Mouse (Mus musculus): Measurements from ENCODE around the gene Espn. TPM values are rescaled to one million over a fixed set of nuclear protein-coding genes. Genes with fewer than 3 reads are reported as not detected.

Espn gene
- polyA plus RNA-seq (2017; shearing (Covaris generic)) = 17.0 TPM

GRCm38 (mm10) chr4:152151966-152152544 is at the start of gene Espn:
Gene Espn, minus strand, starts transcription at chr4:152152371.

GRCm38 (mm10) chr4:152177537-152178343 is 25.6 kb upstream of the Espn start, which contains the start of gene Acot7:
Gene Acot7, plus strand, starts transcription at chr4:152178134.

GRCm38 (mm10) chr4:152158585-152159284 is 6.6 kb upstream of the Espn start, which contains the start of gene Hes2:
Gene Hes2, plus strand, starts transcription at chr4:152158867.

GRCm38 (mm10) chr4:152115921-152116612 is 36.1 kb downstream of the Espn start, which contains the start of gene Tnfrsf25:
Gene Tnfrsf25, plus strand, starts transcription at chr4:152115934.

GRCm38 (mm10) chr4:152072121-152072601 is 80.0 kb downstream of the Espn start, which contains the start of gene Plekhg5:
Gene Plekhg5, plus strand, starts transcription at chr4:152072498.

Other genes starting within 250 kb of the Espn start
- 49.1 TPM for gene Dnajc11, start 218.7 kb downstream of the Espn start, polyA plus RNA-seq (2017; shearing (Covaris generic))
- gene Thap3, start 163.4 kb downstream of the Espn start, polyA plus RNA-seq (2017; shearing (Covaris generic)) = 116 TPM
- gene Phf13, start 156.1 kb downstream of the Espn start, polyA plus RNA-seq (2017; shearing (Covaris generic)) = 4.3 TPM
- 1.4 TPM for gene Klhl21, start 143.6 kb downstream of the Espn start, polyA plus RNA-seq (2017; shearing (Covaris generic))
- gene Zbtb48, start 124.7 kb downstream of the Espn start, polyA plus RNA-seq (2017; shearing (Covaris generic)) = 30.2 TPM
- gene Tas1r1, start 113.8 kb downstream of the Espn start, polyA plus RNA-seq (2017; shearing (Covaris generic)) = not detected
- gene Nol9, start 113.0 kb downstream of the Espn start, polyA plus RNA-seq (2017; shearing (Covaris generic)) = 6.3 TPM
- 4.3 TPM for gene Plekhg5, start 79.9 kb downstream of the Espn start, polyA plus RNA-seq (2017; shearing (Covaris generic))
- 194 TPM for gene Tnfrsf25, start 36.4 kb downstream of the Espn start, polyA plus RNA-seq (2017; shearing (Covaris generic))
- not detected for gene Hes2, start 6.5 kb upstream of the Espn start, polyA plus RNA-seq (2017; shearing (Covaris generic))
- gene Acot7, start 25.8 kb upstream of the Espn start, polyA plus RNA-seq (2017; shearing (Covaris generic)) = 149 TPM
- gene Gpr153, start 121.9 kb upstream of the Espn start, polyA plus RNA-seq (2017; shearing (Covaris generic)) = not detected
- not detected for gene Hes3, start 139.3 kb upstream of the Espn start, polyA plus RNA-seq (2017; shearing (Covaris generic))
- 5.0 TPM for gene Icmt, start 144.9 kb upstream of the Espn start, polyA plus RNA-seq (2017; shearing (Covaris generic))
- 0.59 TPM for gene Rnf207, start 166.6 kb upstream of the Espn start, polyA plus RNA-seq (2017; shearing (Covaris generic))
- 589 TPM for gene Rpl22, start 173.4 kb upstream of the Espn start, polyA plus RNA-seq (2017; shearing (Covaris generic))
- 0.07 TPM for gene Chd5, start 186.3 kb upstream of the Espn start, polyA plus RNA-seq (2017; shearing (Covaris generic))

Data from activated CD4-positive, CD25-positive, alpha-beta regulatory T cell, adult 9 weeks (primary cell).